Mouse (Mus musculus) heart, embryonic 10.5 days (tissue): ENCODE results near the gene Ctbp1. TPM values are rescaled to one million over a fixed set of nuclear protein-coding genes. Genes with fewer than 3 reads are reported as not detected.

Experiments
- DNase-seq: peaks from one replicate; pipeline ENCODE4 v3.0.0-alpha.2; 2017; ENCODE audit warnings: low spot score
- H3K27ac ChIP-seq: fragments of 300-500 bp; sonication (generic); 2 replicates; pipeline ENCODE4 v1.5.1; 2016; ENCODE audit warnings: mild to moderate bottlenecking
- H3K27me3 ChIP-seq: fragments of 300-500 bp; sonication (generic); 2 replicates; pipeline ENCODE4 v1.6.1; 2016; ENCODE audit warnings: mild to moderate bottlenecking; ENCODE audit not compliant: poor library complexity, insufficient read depth, severe bottlenecking
- H3K36me3 ChIP-seq: fragments of 300-500 bp; sonication (generic); 2 replicates; pipeline ENCODE4 v1.6.1; 2016; ENCODE audit warnings: mild to moderate bottlenecking, moderate library complexity
- H3K4me1 ChIP-seq: fragments of 300-500 bp; sonication (generic); 2 replicates; pipeline ENCODE4 v1.6.1; 2016; ENCODE audit warnings: mild to moderate bottlenecking
- H3K4me3 ChIP-seq: fragments of 300-500 bp; sonication (generic); 2 replicates; pipeline ENCODE4 v1.5.1; 2016; ENCODE audit warnings: mild to moderate bottlenecking, moderate library complexity
- H3K9me3 ChIP-seq: fragments of 300-500 bp; sonication (generic); 2 replicates; pipeline ENCODE4 v1.6.1; 2016; ENCODE audit warnings: mild to moderate bottlenecking, moderate library complexity
- WGBS: fragments of 180-500 bp; shearing (Covaris S2); methylation state at CpG from one replicate; pipeline ENCODE4 v1.1.7; 2016; 5-methylcytosine and 5-hydroxymethylcytosine counted together
- polyA plus RNA-seq: library from polyadenylated mRNA; unstranded; fragments of >200 nt; fragmentation: Nextera tagmentation; extraction: Ambion mirVana; gene quantifications from 2 replicates; pipeline ENCODE4 v1.2.1, GENCODE M21; 2016

Ctbp1 gene
- polyA plus RNA-seq, 1 experiment from 2014 or later: 331 TPM

- H3K27ac ChIP-seq: no peak overlapping the region
- no peaks in the 10 kb centered on the region for H3K9me3 ChIP-seq
- H3K27me3 ChIP-seq: no peaks in the 10 kb centered on the region
- no peaks in the 10 kb centered on the region for H3K36me3 ChIP-seq
- peaks cover 4% of the 10 kb centered on the region; the same call in 1 of the 2 replicates for H3K4me1 ChIP-seq
- no peak overlapping the region for H3K4me3 ChIP-seq
- peak; percentile 47 for DNase-seq
- 81% methylated on average over 13 of the region's 13 CpGs for WGBS
Measured at GRCm38 (mm10) chr5:33202516-33203170, 72.2 kb downstream of the Ctbp1 start.

- Histone ChIP-seq H3K4me1 (peaks cover 6% of the 10 kb centered on the region; the same call in 1 of the 2 replicates), H3K27ac (no peak overlapping the region), H3K27me3 (no peaks in the 10 kb centered on the region), H3K36me3 (no peaks in the 10 kb centered on the region), H3K9me3 (no peaks in the 10 kb centered on the region), H3K4me3 (no peak overlapping the region)
- DNase-seq: peak; percentile 75
- 55% methylated on average over 13 of the region's 13 CpGs for WGBS
Measured at GRCm38 (mm10) chr5:33201697-33202096, 73.1 kb downstream of the Ctbp1 start.

GRCm38 (mm10) chr5:33200071-33200470, 74.7 kb downstream of the Ctbp1 start:
- Histone ChIP-seq H3K27me3 (no peaks in the 10 kb centered on the region), H3K4me1 (peaks cover 6% of the 10 kb centered on the region; the same call in 1 of the 2 replicates), H3K27ac (no peak overlapping the region), H3K4me3 (no peak overlapping the region), H3K9me3 (no peaks in the 10 kb centered on the region), H3K36me3 (no peaks in the 10 kb centered on the region)
- DNase-seq: peak; percentile 57
- WGBS: 47% methylated on average over 1 of the region's 1 CpGs

Other genes with a start within 250 kb of the Ctbp1 start
- not detected in 2 replicates for gene Slc5a1, start 170.8 kb downstream of the Ctbp1 start, polyA plus RNA-seq
- 16.9 and 27.0 TPM in 2 replicates for gene Spon2, start 56.5 kb downstream of the Ctbp1 start, polyA plus RNA-seq
- 140 and 156 TPM in 2 replicates for gene Maea, start 60.5 kb upstream of the Ctbp1 start, polyA plus RNA-seq
- gene Uvssa, start 103.6 kb upstream of the Ctbp1 start, polyA plus RNA-seq: 4.2 and 5.1 TPM in 2 replicates
- not detected in 2 replicates for gene Nkx1-1, start 159.0 kb upstream of the Ctbp1 start, polyA plus RNA-seq